30 mouse cellular contexts compared by ENCODE assay signal in the genomic region with DNA sequence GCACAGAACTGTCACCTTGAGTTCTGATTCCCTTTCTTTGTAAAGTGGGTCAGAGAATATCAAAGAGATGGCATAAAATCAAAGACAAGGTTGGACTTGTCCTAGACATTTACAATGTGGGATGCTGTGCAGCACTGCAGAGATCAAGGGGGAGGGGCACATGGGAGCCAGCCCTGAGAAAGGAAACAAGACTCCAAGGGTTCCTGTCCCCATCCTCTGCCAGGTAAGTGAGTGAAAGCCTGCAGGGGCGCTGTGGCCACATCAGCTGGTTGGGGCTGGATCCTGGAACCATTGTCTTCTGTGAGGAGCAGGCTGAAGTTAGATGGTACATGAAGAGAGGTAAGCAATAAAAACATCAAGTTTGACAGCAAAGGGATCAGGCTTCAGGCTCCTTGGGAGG. TPM values are rescaled to one million over a fixed set of nuclear protein-coding genes. Genes with fewer than 3 reads are reported as not detected.
DNase-seq lines count a peak whose midpoint lies in the region; ATAC-seq and TF ChIP-seq lines count a peak whose summit lies in the region.
"Had no signal": no experiment of that assay in that cellular context is flagged by ENCODE, and none has a peak within 500 bp of the region (broad histone marks: within the 10 kb centered on the region; RNA-seq: fewer than 3 reads in every experiment).

No protein-coding gene starts in this region.

- no peak overlapping the region for H3K4me2 ChIP-seq in lung, postnatal 0 days (replicated peaks; ENCODE audit: low read depth, low read length)
- H3K4me2 ChIP-seq: embryonic facial prominence, embryonic 12.5 days; forebrain, embryonic 12.5 days; hindbrain, embryonic 13.5 days; neural tube, embryonic 15.5 days had no signal

- H3K27ac ChIP-seq in lung, postnatal 0 days (ENCODE audit: low read length) = no peak overlapping the region
- H3K27ac ChIP-seq: embryonic facial prominence, embryonic 12.5 days; forebrain, embryonic 12.5 days; gastrocnemius, adult 2 months; hindbrain, embryonic 13.5 days; left cerebral cortex, adult 2 months; midbrain, embryonic 10.5 days; neural tube, embryonic 15.5 days had no signal

- DNase-seq in adrenal gland, adult 2 months = peak; percentile 65
- no peak for DNase-seq in adrenal gland, postnatal 4 days (ENCODE audit: low spot score in 2 of 2)
- DNase-seq in lung, postnatal 0 days (ENCODE audit: low spot score) = no peak
- DNase-seq in lung, adult 18-20 months = no peak
- DNase-seq in adrenal gland, postnatal 10 days = peak; percentile 54
- no peak for DNase-seq in Muller cell, postnatal 12 days (ENCODE audit: inconsistent ontology term)
- no peak for DNase-seq in ovary, postnatal 10 days (ENCODE audit: low spot score)
- no peak for DNase-seq in left cerebral cortex, postnatal 14 days (ENCODE audit: low spot score in 2 of 2)
- DNase-seq: cerebellum, adult 11-12 months; cerebellum, postnatal 10 days; gastrocnemius, adult 2 months; kidney, adult 9 months; kidney, postnatal 4 days; lung, postnatal 10 days had no signal

- no peak overlapping the region for H3K9ac ChIP-seq in lung, postnatal 0 days (replicated peaks; ENCODE audit: low read depth)
- H3K9ac ChIP-seq: embryonic facial prominence, embryonic 12.5 days; forebrain, embryonic 12.5 days; hindbrain, embryonic 13.5 days; neural tube, embryonic 15.5 days had no signal

- intact Hi-C loops in left cerebral cortex, postnatal 14 days (cut with DNase I) = no loop called here

- peaks cover 20% of the 10 kb centered on the region for H3K36me3 ChIP-seq in lung, postnatal 0 days (ENCODE audit: insufficient read depth, low read length)

- TF ChIP-seq CTCF in lung, postnatal 0 days (IDR thresholded peaks at IDR 0.05) = peak; percentile 14

- no peak overlapping the region for H3K4me3 ChIP-seq in lung, postnatal 0 days (ENCODE audit: low read depth, low read length)
- H3K4me3 ChIP-seq: embryonic facial prominence, embryonic 12.5 days; erythroblast, embryonic 14.5 days; forebrain, embryonic 12.5 days; gastrocnemius, adult 2 months; hindbrain, embryonic 13.5 days; left cerebral cortex, adult 2 months; midbrain, embryonic 10.5 days; neural tube, embryonic 15.5 days had no signal

- H3K9me3 ChIP-seq in lung, postnatal 0 days (ENCODE audit: low read length) = no peaks in the 10 kb centered on the region
- H3K9me3 ChIP-seq: embryonic facial prominence, embryonic 12.5 days; forebrain, embryonic 12.5 days; hindbrain, embryonic 13.5 days; midbrain, embryonic 10.5 days; neural tube, embryonic 15.5 days had no signal

- H3K27me3 ChIP-seq in lung, postnatal 0 days (replicated peaks; ENCODE audit: insufficient read depth, low read length) = no peaks in the 10 kb centered on the region

- no peak for ATAC-seq in lung, postnatal 0 days

- peaks cover 8% of the 10 kb centered on the region for H3K4me1 ChIP-seq in lung, postnatal 0 days (ENCODE audit: insufficient read depth, low read depth, low read length)

- 31% methylated on average over 1 of the region's 1 CpGs for WGBS in lung, postnatal 0 days

- TF ChIP-seq EP300 in lung, postnatal 0 days (IDR thresholded peaks at IDR 0.05) = no peak

RNA-seq across cellular contexts. Expression of gene AI854703, which starts 3.1 kb away (rescaled TPM):
- total RNA-seq in adrenal gland, adult 2 months (2021) = 1 to 10 TPM; 1.9 to 2.0 TPM
- 6.0 and 7.6 TPM in 2 replicates for polyA plus RNA-seq in adrenal gland, adult 2 months (2012; rRNA removed)
- total RNA-seq in adrenal gland, postnatal 4 days (2021) = 1 to 10 TPM; 2.1 to 3.3 TPM
- polyA plus RNA-seq in lung, postnatal 0 days (2015; fragmentation: Nextera tagmentation; extraction: Ambion mirVana) = 0.30 and 0.49 TPM in 2 replicates
- 1 to 10 TPM; 1.7 to 3.6 TPM for total RNA-seq in adrenal gland, postnatal 10 days (2021)
- total RNA-seq in left cerebral cortex, postnatal 14 days (2021) = 10 to 100 TPM; 15.6 to 18.4 TPM
- total RNA-seq: MEL had no signal
- polyA plus RNA-seq: erythroblast, embryonic 14.5 days had no signal

RNA-seq across cellular contexts. Expression of gene Zfp775, which starts 21.6 kb away (rescaled TPM):
- total RNA-seq in adrenal gland, adult 2 months (2021) = 1 to 10 TPM; 7.4 to 8.7 TPM
- 14.8 and 16.8 TPM in 2 replicates for polyA plus RNA-seq in adrenal gland, adult 2 months (2012; rRNA removed)
- 10 to 100 TPM in 1 of 2 experiments, 1 to 10 TPM in 1; 7.8 to 10.0 TPM for total RNA-seq in adrenal gland, postnatal 4 days (2021)
- polyA plus RNA-seq in lung, postnatal 0 days (2015; fragmentation: Nextera tagmentation; extraction: Ambion mirVana) = 5.3 and 6.2 TPM in 2 replicates
- 1 to 10 TPM; 6.1 to 6.2 TPM for total RNA-seq in adrenal gland, postnatal 10 days (2021)
- total RNA-seq in left cerebral cortex, postnatal 14 days (2021) = 1 to 10 TPM; 6.0 to 7.4 TPM
- total RNA-seq: MEL had no signal

RNA-seq across cellular contexts. Expression of gene Gimap8, which starts 23.6 kb away (rescaled TPM):
- 10 to 100 TPM in 1 of 2 experiments, 1 to 10 TPM in 1; 7.8 to 12.6 TPM for total RNA-seq in adrenal gland, adult 2 months (2021)
- polyA plus RNA-seq in adrenal gland, adult 2 months (2012; rRNA removed) = 1.2 and 1.5 TPM in 2 replicates
- total RNA-seq in adrenal gland, postnatal 4 days (2021) = 10 to 100 TPM; 10.8 to 12.0 TPM
- 8.6 and 10.8 TPM in 2 replicates for polyA plus RNA-seq in lung, postnatal 0 days (2015; fragmentation: Nextera tagmentation; extraction: Ambion mirVana)
- 10 to 100 TPM; 11.7 to 14.8 TPM for total RNA-seq in adrenal gland, postnatal 10 days (2021)
- total RNA-seq in left cerebral cortex, postnatal 14 days (2021) = under 1 TPM; 0.97 to 0.99 TPM
- total RNA-seq: MEL had no signal
- polyA plus RNA-seq: erythroblast, embryonic 14.5 days had no signal

RNA-seq across cellular contexts. Expression of gene Gm44965, which starts 29.7 kb away (rescaled TPM):
- total RNA-seq in adrenal gland, adult 2 months (2021) = not detected
- polyA plus RNA-seq in adrenal gland, adult 2 months (2012; rRNA removed) = not detected in 2 replicates
- 1 to 10 TPM in 1 of 2 experiments, not detected in 1; 2.0 TPM for total RNA-seq in adrenal gland, postnatal 4 days (2021)
- not detected in 2 replicates for polyA plus RNA-seq in lung, postnatal 0 days (2015; fragmentation: Nextera tagmentation; extraction: Ambion mirVana)
- 1 to 10 TPM in 1 of 2 experiments, not detected in 1; 1.3 TPM for total RNA-seq in adrenal gland, postnatal 10 days (2021)
- not detected for total RNA-seq in left cerebral cortex, postnatal 14 days (2021)
- total RNA-seq: gastrocnemius, adult 2 months; layer of hippocampus, postnatal 10 days; left cerebral cortex, adult 2 months; liver, adult 2 months; MEL had no signal
- polyA plus RNA-seq: embryonic facial prominence, embryonic 12.5 days; erythroblast, embryonic 14.5 days; forebrain, embryonic 12.5 days; frontal cortex, adult 2 months; hindbrain, embryonic 13.5 days; intestine, embryonic 14.5 days; limb, embryonic 11.5 days; liver, adult 2 months; liver, embryonic 16.5 days; neural tube, embryonic 15.5 days; small intestine, adult 2 months; thymus, postnatal 0 days had no signal

RNA-seq across cellular contexts. Expression of gene Repin1, which starts 29.8 kb away (rescaled TPM):
- total RNA-seq in adrenal gland, adult 2 months (2021) = 10 to 100 TPM; 55.6 to 67.5 TPM
- 127 and 152 TPM in 2 replicates for polyA plus RNA-seq in adrenal gland, adult 2 months (2012; rRNA removed)
- total RNA-seq in adrenal gland, postnatal 4 days (2021) = 10 to 100 TPM; 59.7 to 61.5 TPM
- polyA plus RNA-seq in lung, postnatal 0 days (2015; fragmentation: Nextera tagmentation; extraction: Ambion mirVana) = 15.2 and 15.5 TPM in 2 replicates
- total RNA-seq in adrenal gland, postnatal 10 days (2021) = 10 to 100 TPM; 37.6 to 42.0 TPM
- 10 to 100 TPM; 34.0 to 36.7 TPM for total RNA-seq in left cerebral cortex, postnatal 14 days (2021)
- total RNA-seq: MEL had no signal

Comparison
In these comparisons a context has a peak if more than half of its experiments do, and no peak if none do; other contexts are left out.
1. DNase-seq: peak in adrenal gland, adult 2 months (single experiment) and adrenal gland, postnatal 10 days (single experiment); none in adrenal gland, postnatal 4 days (0 of 2), lung, postnatal 0 days (single experiment), lung, adult 18-20 months (0 of 2), Muller cell, postnatal 12 days (single experiment), ovary, postnatal 10 days (single experiment) and left cerebral cortex, postnatal 14 days (0 of 2).
2. RNA of gene Gimap8, which starts 23.6 kb away (total RNA-seq): 11.7 to 14.8 TPM in adrenal gland, postnatal 10 days, 7.8 to 12.6 TPM in adrenal gland, adult 2 months and 10.8 to 12.0 TPM in adrenal gland, postnatal 4 days; 0.97 to 0.99 TPM in left cerebral cortex, postnatal 14 days; every median in the first group is over 4 times any median in the second.